Mouse (Mus musculus): ENCODE data around the gene Tacr2.

DNA sequence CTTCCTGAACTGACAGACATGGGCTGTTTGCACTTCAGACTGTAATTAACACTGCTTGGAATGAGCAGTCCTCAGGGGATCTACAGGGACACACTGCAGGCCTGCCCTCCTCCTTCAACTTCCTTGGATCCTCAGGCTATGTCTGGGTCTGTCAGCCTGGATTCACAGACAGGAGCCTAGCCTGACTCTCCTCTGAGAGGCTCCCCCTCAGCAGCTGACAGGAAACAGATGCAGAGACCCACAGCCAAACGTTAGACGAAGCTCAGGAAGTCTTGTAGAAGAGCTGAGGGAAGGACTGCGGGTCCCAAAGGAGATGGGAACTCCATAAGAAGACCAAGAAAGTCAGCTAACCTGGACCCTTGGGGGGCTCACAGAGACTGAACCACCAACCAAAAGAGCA lies 54.2 kb downstream of the Tacr2 start:
- TF ChIP-seq POLR2A (IDR thresholded peaks at IDR 0.05; ENCODE audit: borderline replicate concordance, extremely low read depth, low read depth, low read length) (no peak), CTCF (IDR thresholded peaks at IDR 0.05; ENCODE audit: insufficient read depth, low read length) (no peak)

Data from lung, adult 2 months (tissue).